Mouse (Mus musculus): Measurements from ENCODE around the gene Mknk1.

DNA sequence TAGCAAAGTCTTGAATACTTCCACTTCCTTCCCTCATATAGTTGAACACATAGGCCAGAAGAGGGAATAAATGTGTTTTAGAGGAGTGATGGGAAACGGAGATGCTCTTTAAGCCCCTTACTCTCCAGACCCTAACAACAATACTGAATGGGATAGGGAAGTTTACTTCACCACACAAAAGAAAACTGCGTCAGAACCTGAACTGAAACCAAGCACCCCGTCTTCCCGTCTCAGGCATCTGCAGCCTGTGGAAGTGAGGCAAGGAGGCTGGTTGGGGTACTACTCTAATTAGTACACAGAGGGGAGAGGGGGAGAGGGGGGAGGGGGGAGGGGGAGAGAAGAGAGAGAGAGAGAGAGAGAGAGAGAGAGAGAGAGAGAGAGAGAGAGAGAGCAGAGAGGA, 802 bp upstream of the Mknk1 start:
- no peak for TF ChIP-seq POLR2A (IDR thresholded peaks at IDR 0.05; ENCODE audit: control insufficient read depth in 1 of 2, insufficient read depth in 1 of 2, low read depth in 1 of 2, low read length in 2 of 2, poor library complexity in 1 of 2)
- TF ChIP-seq MEF2A (IDR thresholded peaks at IDR 0.05; ENCODE audit: extremely low read depth, insufficient replicate concordance, low read depth, low read length, poor library complexity, severe bottlenecking) = no peak
- TF ChIP-seq EP300 (IDR thresholded peaks at IDR 0.05; ENCODE audit: low read depth in 1 of 2, low read length in 2 of 2) = no peak
- TF ChIP-seq CTCF (IDR thresholded peaks at IDR 0.05 in 2 of 3, conservative IDR thresholded peaks at IDR 0.05 in 1 of 3; ENCODE audit: control insufficient read depth in 1 of 3, insufficient read depth in 1 of 3, low read depth in 2 of 3, low read length in 3 of 3, poor library complexity in 1 of 3, severe bottlenecking in 1 of 3) = no peak
- no peak for TF ChIP-seq MAFK (IDR thresholded peaks at IDR 0.05; ENCODE audit: borderline replicate concordance, low read depth, low read length)
- TF ChIP-seq POLR2AphosphoS2 (IDR thresholded peaks at IDR 0.05; ENCODE audit: low read length) = no peak

Measured in MEL (cell line).